Mouse (Mus musculus) brain, embryonic 14.5 days (tissue): ENCODE data around the gene Runx1. TPM values are rescaled to one million over a fixed set of nuclear protein-coding genes. Genes with fewer than 3 reads are reported as not detected.

Experiments
- DNase-seq: peaks from one replicate; pipeline ENCODE4 v3.0.0-alpha.2; 2011; ENCODE audit warnings: low read depth
- CTCF ChIP-seq: fragments of 200-500 bp; IDR thresholded peaks from 2 replicates; pipeline ENCODE4 v1.5.1; 2012; ENCODE audit warnings: inconsistent platforms, mild to moderate bottlenecking, moderate library complexity, borderline replicate concordance; ENCODE audit not compliant: insufficient read depth, insufficient read length; ENCODE audit errors: extremely low read depth
- POLR2A ChIP-seq: fragments of 200-500 bp; IDR thresholded peaks from 2 replicates; pipeline ENCODE4 v1.6.1; 2012; ENCODE audit warnings: mild to moderate bottlenecking, inconsistent platforms, borderline replicate concordance; ENCODE audit not compliant: poor library complexity, insufficient read depth, insufficient read length, severe bottlenecking; ENCODE audit errors: extremely low read depth
- polyA plus RNA-seq: library from polyadenylated mRNA; depleted of rRNA; stranded (reverse); fragments of >200 nt; gene quantifications from 2 replicates; pipeline ENCODE4 v1.2.3, GENCODE M21; 2012

Gene Runx1
- polyA plus RNA-seq, 1 experiment = 1.4 TPM

- TF ChIP-seq CTCF (no peak), POLR2A (no peak)
- DNase-seq = no peak
Observed at GRCm38 (mm10) chr16:92642283-92642682, 183.7 kb downstream of the Runx1 start.

- DNase-seq = no peak
- TF ChIP-seq CTCF = no peak
- TF ChIP-seq POLR2A = no peak
Observed at GRCm38 (mm10) chr16:92641053-92641452, 184.9 kb downstream of the Runx1 start.

- TF ChIP-seq POLR2A = no peak
- TF ChIP-seq CTCF = no peak
- no peak for DNase-seq
Observed at GRCm38 (mm10) chr16:92639093-92639492, 186.9 kb downstream of the Runx1 start.

- no peak for DNase-seq
- TF ChIP-seq POLR2A (no peak), CTCF (no peak)
Observed at GRCm38 (mm10) chr16:92637033-92637432, 188.9 kb downstream of the Runx1 start.

GRCm38 (mm10) chr16:92632115-92632763 lies 193.7 kb downstream of the Runx1 start:
- DNase-seq = no peak
- TF ChIP-seq CTCF (no peak), POLR2A (no peak)

- DNase-seq = no peak
- TF ChIP-seq CTCF (no peak), POLR2A (no peak)
Observed at GRCm38 (mm10) chr16:92631637-92632036, 194.3 kb downstream of the Runx1 start.

GRCm38 (mm10) chr16:92630950-92631349 lies 195.0 kb downstream of the Runx1 start:
- TF ChIP-seq POLR2A (no peak), CTCF (no peak)
- DNase-seq = no peak

GRCm38 (mm10) chr16:92629829-92630228 lies 196.1 kb downstream of the Runx1 start:
- TF ChIP-seq POLR2A (no peak), CTCF (no peak)

GRCm38 (mm10) chr16:92627262-92627661 lies 198.7 kb downstream of the Runx1 start:
- TF ChIP-seq CTCF (no peak), POLR2A (no peak)
- DNase-seq = peak; percentile 88

More at GRCm38 (mm10) chr16:92629829-92630228, 196.1 kb downstream of the Runx1 start:
- DNase-seq = no peak

GRCm38 (mm10) chr16:92623953-92624352 lies 202.0 kb downstream of the Runx1 start:
- no peak for TF ChIP-seq POLR2A
- TF ChIP-seq CTCF = no peak
- no peak for DNase-seq

- no peak for DNase-seq
- TF ChIP-seq POLR2A (no peak), CTCF (no peak)
Observed at GRCm38 (mm10) chr16:92621859-92622258, 204.1 kb downstream of the Runx1 start.

GRCm38 (mm10) chr16:92620841-92621518 lies 205.0 kb downstream of the Runx1 start:
- TF ChIP-seq POLR2A = no peak
- no peak for TF ChIP-seq CTCF
- DNase-seq = no peak

GRCm38 (mm10) chr16:92616839-92617238 lies 209.1 kb downstream of the Runx1 start:
- TF ChIP-seq CTCF = no peak
- no peak for TF ChIP-seq POLR2A
- DNase-seq = no peak
